Mouse (Mus musculus) intestine, embryonic 14.5 days (tissue): Measurements from ENCODE around the gene Abr. TPM values are rescaled to one million over a fixed set of nuclear protein-coding genes. Genes with fewer than 3 reads are reported as not detected.

ENCODE experiments used
- ATAC-seq: fragments of 200-750 bp; cut with Nextera tagmentation; replicated peaks from 2 replicates; pipeline ENCODE4 v1.8.0; 2017; ENCODE audit warnings: low read depth, moderate number of reproducible peaks, moderate TSS enrichment, moderate library complexity; ENCODE audit not compliant: low FRiP score, low TSS enrichment
- DNase-seq: peaks from one replicate; pipeline ENCODE4 v3.0.0-alpha.2; 2018; ENCODE audit warnings: low spot score
- H3K27ac ChIP-seq: fragments of 300-500 bp; sonication (generic); 2 replicates; pipeline ENCODE4 v1.5.1; 2014; ENCODE audit warnings: low read depth, mild to moderate bottlenecking, control low read depth
- H3K27me3 ChIP-seq: fragments of 300-500 bp; sonication (generic); replicated peaks from 2 replicates; pipeline ENCODE4 v1.6.1; 2014; ENCODE audit warnings: low read length, control low read depth; ENCODE audit not compliant: control insufficient read depth, insufficient read depth
- H3K36me3 ChIP-seq: fragments of 300-500 bp; sonication (generic); 2 replicates; pipeline ENCODE4 v1.6.1; 2014; ENCODE audit warnings: low read length, control low read depth; ENCODE audit not compliant: control insufficient read depth, insufficient read depth
- H3K4me1 ChIP-seq: fragments of 300-500 bp; sonication (generic); replicated peaks from 2 replicates; pipeline ENCODE4 v1.6.1; 2014; ENCODE audit warnings: low read length, control low read depth, mixed read lengths; ENCODE audit not compliant: control insufficient read depth, insufficient read depth
- H3K4me2 ChIP-seq: fragments of 300-500 bp; sonication (generic); 2 replicates; pipeline ENCODE4 v1.6.1; 2014; ENCODE audit warnings: low read length
- H3K4me3 ChIP-seq: fragments of 300-500 bp; sonication (generic); 2 replicates; pipeline ENCODE4 v1.5.1; 2014; ENCODE audit warnings: low read depth, low read length, control low read depth, mixed read lengths
- H3K9ac ChIP-seq: fragments of 300-500 bp; sonication (generic); 2 replicates; pipeline ENCODE4 v1.6.1; 2014; ENCODE audit warnings: mild to moderate bottlenecking, low read length
- H3K9me3 ChIP-seq: fragments of 300-500 bp; sonication (generic); 2 replicates; pipeline ENCODE4 v1.6.1; 2016; ENCODE audit warnings: low read length, control low read depth; ENCODE audit not compliant: control insufficient read depth
- WGBS: fragments of 180-500 bp; shearing (Covaris S2); extraction: QIAGEN DNeasy Blood & Tissue Kit; methylation state at CpG from one replicate; pipeline ENCODE4 v1.1.7; 2014; 5-methylcytosine and 5-hydroxymethylcytosine counted together
- polyA plus RNA-seq: library from polyadenylated mRNA; unstranded; fragments of >200 nt; fragmentation: Nextera tagmentation; extraction: Ambion mirVana; gene quantifications from 2 replicates; pipeline ENCODE4 v1.2.1, GENCODE M21; 2014

Abr gene
- polyA plus RNA-seq, 1 experiment from 2014 or later: 44.3 TPM

- 49% methylated on average over 9 of the region's 9 CpGs for WGBS
Observed at GRCm38 (mm10) chr11:76491817-76492216, 130.3 kb downstream of the Abr start.

GRCm38 (mm10) chr11:76489407-76489806 is 132.7 kb downstream of the Abr start:
- WGBS: 44% methylated on average over 6 of the region's 6 CpGs
- Histone ChIP-seq H3K27me3 (no peaks in the 10 kb centered on the region), H3K4me3 (no peak overlapping the region), H3K4me1 (peaks cover 51% of the 10 kb centered on the region), H3K9me3 (no peaks in the 10 kb centered on the region), H3K36me3 (peaks cover 13% of the 10 kb centered on the region), H3K9ac (no peak overlapping the region), H3K27ac (no peak overlapping the region), H3K4me2 (0 out of 2 replicates have a peak overlapping the region, but pooled peaks have one; percentile 7)
- ATAC-seq: no peak
- DNase-seq: no peak

More at GRCm38 (mm10) chr11:76491817-76492216, 130.3 kb downstream of the Abr start:
- Histone ChIP-seq H3K4me2 (0 out of 2 replicates have a peak overlapping the region, but pooled peaks have one; percentile 82), H3K27ac (no peak overlapping the region), H3K4me3 (no peak overlapping the region), H3K9me3 (no peaks in the 10 kb centered on the region), H3K36me3 (no peaks in the 10 kb centered on the region), H3K9ac (no peak overlapping the region), H3K27me3 (no peaks in the 10 kb centered on the region), H3K4me1 (peaks cover 62% of the 10 kb centered on the region)
- DNase-seq (no peak), ATAC-seq (no peak)

- H3K9ac ChIP-seq: no peak overlapping the region
- H3K4me2 ChIP-seq: no peak overlapping the region
- no peak overlapping the region for H3K27ac ChIP-seq
- no peak for DNase-seq
- ATAC-seq: no peak
- H3K27me3 ChIP-seq: no peaks in the 10 kb centered on the region
- H3K36me3 ChIP-seq: peaks cover 13% of the 10 kb centered on the region
- WGBS: 67% methylated on average over 5 of the region's 5 CpGs
- H3K4me1 ChIP-seq: peaks cover 48% of the 10 kb centered on the region
- no peaks in the 10 kb centered on the region for H3K9me3 ChIP-seq
- no peak overlapping the region for H3K4me3 ChIP-seq
Observed at GRCm38 (mm10) chr11:76487024-76487423, 135.1 kb downstream of the Abr start.

- Histone ChIP-seq H3K9me3 (no peaks in the 10 kb centered on the region), H3K36me3 (peaks cover 36% of the 10 kb centered on the region), H3K4me2 (no peak overlapping the region), H3K9ac (no peak overlapping the region), H3K4me1 (peaks cover 28% of the 10 kb centered on the region), H3K27ac (peak overlapping the region; percentile 89), H3K4me3 (no peak overlapping the region), H3K27me3 (no peaks in the 10 kb centered on the region)
- DNase-seq (no peak), ATAC-seq (no peak)
- WGBS: 64% methylated on average over 2 of the region's 2 CpGs
Observed at GRCm38 (mm10) chr11:76484033-76484432, 138.1 kb downstream of the Abr start.

- Histone ChIP-seq H3K27ac (peak overlapping the region; percentile 89), H3K9ac (no peak overlapping the region), H3K27me3 (no peaks in the 10 kb centered on the region), H3K4me1 (peaks cover 28% of the 10 kb centered on the region), H3K36me3 (peaks cover 44% of the 10 kb centered on the region), H3K9me3 (no peaks in the 10 kb centered on the region), H3K4me3 (no peak overlapping the region), H3K4me2 (no peak overlapping the region; the same call in 1 of the 2 replicates)
- DNase-seq (peak; percentile 68), ATAC-seq (peak; percentile 81)
- WGBS: 37% methylated on average over 4 of the region's 4 CpGs
Observed at GRCm38 (mm10) chr11:76483171-76483727, 138.9 kb downstream of the Abr start.

- no peak for ATAC-seq
- 29% methylated on average over 5 of the region's 5 CpGs for WGBS
- Histone ChIP-seq H3K9me3 (no peaks in the 10 kb centered on the region), H3K4me2 (no peak overlapping the region; the same call in 1 of the 2 replicates), H3K4me1 (peaks cover 30% of the 10 kb centered on the region), H3K9ac (no peak overlapping the region), H3K36me3 (peaks cover 50% of the 10 kb centered on the region), H3K27me3 (no peaks in the 10 kb centered on the region), H3K4me3 (no peak overlapping the region), H3K27ac (peak overlapping the region; percentile 89)
- no peak for DNase-seq
Observed at GRCm38 (mm10) chr11:76482697-76483096, 139.4 kb downstream of the Abr start.

GRCm38 (mm10) chr11:76482183-76482582 is 139.9 kb downstream of the Abr start:
- DNase-seq (no peak), ATAC-seq (no peak)
- Histone ChIP-seq H3K4me1 (peaks cover 31% of the 10 kb centered on the region), H3K4me3 (no peak overlapping the region), H3K27me3 (no peaks in the 10 kb centered on the region), H3K4me2 (no peak overlapping the region), H3K36me3 (peaks cover 54% of the 10 kb centered on the region), H3K9ac (no peak overlapping the region), H3K27ac (peak overlapping the region; percentile 89), H3K9me3 (no peaks in the 10 kb centered on the region)
- WGBS: 68% methylated on average over 5 of the region's 5 CpGs

GRCm38 (mm10) chr11:76479729-76480128 is 142.4 kb downstream of the Abr start:
- Histone ChIP-seq H3K27me3 (no peaks in the 10 kb centered on the region), H3K9me3 (no peaks in the 10 kb centered on the region), H3K4me2 (no peak overlapping the region), H3K4me1 (peaks cover 31% of the 10 kb centered on the region), H3K9ac (no peak overlapping the region), H3K4me3 (no peak overlapping the region), H3K27ac (no peak overlapping the region), H3K36me3 (peaks cover 41% of the 10 kb centered on the region)
- DNase-seq (no peak), ATAC-seq (no peak)
- WGBS: 94% methylated on average over 4 of the region's 4 CpGs
